9 mouse cellular contexts compared by ENCODE assay signal in the genomic region with DNA sequence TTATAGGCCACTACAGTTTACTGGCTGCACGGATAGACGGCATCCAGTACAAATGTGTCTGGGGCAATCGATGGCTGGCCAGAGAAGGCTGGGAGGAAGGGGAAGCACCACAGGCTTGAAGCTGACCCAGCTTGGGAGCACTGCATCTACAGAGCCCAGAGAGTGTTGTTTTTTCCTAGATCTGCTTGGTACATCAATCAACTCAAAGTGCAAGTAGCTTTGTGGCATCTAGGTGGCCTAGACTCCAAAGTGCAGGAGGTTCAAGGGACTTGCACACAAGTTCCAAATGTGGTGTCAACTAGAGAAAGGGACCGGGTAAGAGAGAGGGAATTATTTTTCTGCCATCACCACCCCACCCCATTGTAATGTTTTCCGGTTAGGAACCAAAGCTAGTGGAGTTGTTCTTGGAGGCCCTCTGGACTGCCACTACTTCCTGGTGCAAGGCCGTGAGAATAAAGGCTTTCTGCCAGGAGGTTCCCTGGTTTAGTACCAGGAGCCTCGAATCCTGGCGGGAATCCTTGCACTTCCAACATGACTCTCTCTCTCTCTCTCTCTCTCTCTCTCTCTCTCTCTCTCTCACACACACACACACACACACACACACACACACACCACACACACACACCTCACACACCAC. TPM values are rescaled to one million over a fixed set of nuclear protein-coding genes. Genes with fewer than 3 reads are reported as not detected.
DNase-seq lines count a peak whose midpoint lies in the region; ATAC-seq and TF ChIP-seq lines count a peak whose summit lies in the region.
"Had no signal": no experiment of that assay in that cellular context is flagged by ENCODE, and none has a peak within 500 bp of the region (broad histone marks: within the 10 kb centered on the region; RNA-seq: fewer than 3 reads in every experiment).

No protein-coding gene starts in this region.

- 7% methylated on average over 8 of the region's 8 CpGs for WGBS in liver, adult 2 months
- 33% methylated on average over 8 of the region's 8 CpGs for WGBS in heart, embryonic 16.5 days
- WGBS in midbrain, embryonic 16.5 days: 48% methylated on average over 8 of the region's 8 CpGs

- peaks cover 18% of the 10 kb centered on the region for H3K4me1 ChIP-seq in liver, adult 2 months (ENCODE audit: control insufficient read depth, insufficient read depth, low read length)
- H3K4me1 ChIP-seq in heart, embryonic 16.5 days (ENCODE audit: control insufficient read depth, insufficient read depth, low read length): peaks cover 29% of the 10 kb centered on the region
- H3K4me1 ChIP-seq in midbrain, embryonic 16.5 days (ENCODE audit: control insufficient read depth, insufficient read depth, low read length): peaks cover 8% of the 10 kb centered on the region

- DNase-seq in adrenal gland, adult 2 months: peak; percentile 34
- DNase-seq in adrenal gland, adult 18-20 months (ENCODE audit: low spot score in 2 of 2): no peak
- peak; percentile 83 for DNase-seq in liver, adult 2 months (ENCODE audit: extremely low read depth, low read depth, low spot score)
- no peak for DNase-seq in liver
- DNase-seq in cerebellum, postnatal 4 days (ENCODE audit: low spot score in 2 of 2): no peak
- DNase-seq in cerebellum, postnatal 25 days: no peak
- DNase-seq: cerebellum, adult 9-11 months had no signal

- no peaks in the 10 kb centered on the region for H3K36me3 ChIP-seq in liver, adult 2 months (ENCODE audit: control insufficient read depth, insufficient read depth, low read length)
- no peaks in the 10 kb centered on the region for H3K36me3 ChIP-seq in heart, embryonic 16.5 days (ENCODE audit: control insufficient read depth, insufficient read depth)
- H3K36me3 ChIP-seq in midbrain, embryonic 16.5 days (ENCODE audit: control insufficient read depth, insufficient read depth, low read length): no peaks in the 10 kb centered on the region

- H3K79me2 ChIP-seq in liver, adult 2 months (ENCODE audit: control insufficient read depth, insufficient read depth, low read length): no peaks in the 10 kb centered on the region

- no peak for ATAC-seq in heart, embryonic 16.5 days (replicated peaks; ENCODE audit: extremely low read depth, insufficient read depth, low FRiP score)
- no peak for ATAC-seq in midbrain, embryonic 16.5 days

- no peaks in the 10 kb centered on the region for H3K27me3 ChIP-seq in liver, adult 2 months (ENCODE audit: control insufficient read depth, insufficient read depth, low read length)
- H3K27me3 ChIP-seq in heart, embryonic 16.5 days (ENCODE audit: control insufficient read depth, insufficient read depth, low read length): peaks cover 58% of the 10 kb centered on the region
- H3K27me3 ChIP-seq in midbrain, embryonic 16.5 days (ENCODE audit: control insufficient read depth, insufficient read depth, low read depth, low read length): peaks cover 45% of the 10 kb centered on the region

- peak overlapping the region; percentile 69; the same call in 1 of the 2 replicates for H3K27ac ChIP-seq in liver, adult 2 months (replicated peaks; ENCODE audit: insufficient read depth, low read depth, low read length)
- peak overlapping the region; percentile 79 for H3K27ac ChIP-seq in heart, embryonic 16.5 days (ENCODE audit: low read length)
- H3K27ac ChIP-seq in midbrain, embryonic 16.5 days (ENCODE audit: low read length): no peak overlapping the region

- H3K4me2 ChIP-seq in heart, embryonic 16.5 days (ENCODE audit: low read depth, low read length): peak overlapping the region; percentile 86
- H3K4me2 ChIP-seq in midbrain, embryonic 16.5 days (ENCODE audit: low read length): peak overlapping the region; percentile 75

- no peak for TF ChIP-seq CTCF in liver, adult 2 months (IDR thresholded peaks at IDR 0.05; ENCODE audit: low read depth, low read length)

- no peak overlapping the region for H3K4me3 ChIP-seq in liver, adult 2 months (ENCODE audit: insufficient read depth, low read depth, low read length)
- H3K4me3 ChIP-seq in heart, embryonic 16.5 days (ENCODE audit: low read length): no peak overlapping the region
- no peak overlapping the region for H3K4me3 ChIP-seq in midbrain, embryonic 16.5 days (ENCODE audit: low read depth, low read length)

- H3K9me3 ChIP-seq in heart, embryonic 16.5 days (replicated peaks; ENCODE audit: control insufficient read depth, low read length): no peaks in the 10 kb centered on the region
- no peaks in the 10 kb centered on the region for H3K9me3 ChIP-seq in midbrain, embryonic 16.5 days (replicated peaks; ENCODE audit: control insufficient read depth, low read length, poor library complexity, severe bottlenecking)

- TF ChIP-seq POLR2A in liver, adult 2 months (IDR thresholded peaks at IDR 0.05; ENCODE audit: extremely low read depth, insufficient read depth, low read length): no peak

- H3K9ac ChIP-seq in liver, adult 2 months (ENCODE audit: low read depth, low read length): no peak overlapping the region
- no peak overlapping the region for H3K9ac ChIP-seq in heart, embryonic 16.5 days (ENCODE audit: low read length)
- H3K9ac ChIP-seq in midbrain, embryonic 16.5 days (ENCODE audit: low read depth, low read length): no peak overlapping the region

RNA-seq across cellular contexts. Expression of a gene that starts 27.5 kb away (rescaled TPM):
- total RNA-seq in adrenal gland, adult 2 months (2021): 10 to 100 TPM; 11.8 to 16.9 TPM
- 7.5 and 9.3 TPM in 2 replicates for polyA plus RNA-seq in adrenal gland, adult 2 months (2012; rRNA removed)
- total RNA-seq in adrenal gland, adult 18-20 months (2021): 10 to 100 TPM; 12.7 to 16.5 TPM
- 2.8 and 4.9 TPM in 2 replicates for total RNA-seq in liver, adult 2 months (2014; rRNA removed)
- polyA plus RNA-seq in liver, adult 2 months (2012; rRNA removed): 5.6 and 6.6 TPM in 2 replicates
- 11.5 and 13.5 TPM in 2 replicates for polyA plus RNA-seq in heart, embryonic 16.5 days (2015; fragmentation: Nextera tagmentation; extraction: Ambion mirVana)
- polyA plus RNA-seq in midbrain, embryonic 16.5 days (2015; fragmentation: Nextera tagmentation; extraction: Ambion mirVana): 14.7 and 16.8 TPM in 2 replicates

Comparison
In these comparisons a context has a peak if more than half of its experiments do, and no peak if none do; other contexts are left out.
1. DNase-seq: peak in adrenal gland, adult 2 months (single experiment) and liver, adult 2 months (single experiment); none in adrenal gland, adult 18-20 months (0 of 2), liver (single experiment), cerebellum, postnatal 4 days (0 of 2) and cerebellum, postnatal 25 days (0 of 2).